ENCODE assay signal across 23 mouse cellular contexts in the genomic region with DNA sequence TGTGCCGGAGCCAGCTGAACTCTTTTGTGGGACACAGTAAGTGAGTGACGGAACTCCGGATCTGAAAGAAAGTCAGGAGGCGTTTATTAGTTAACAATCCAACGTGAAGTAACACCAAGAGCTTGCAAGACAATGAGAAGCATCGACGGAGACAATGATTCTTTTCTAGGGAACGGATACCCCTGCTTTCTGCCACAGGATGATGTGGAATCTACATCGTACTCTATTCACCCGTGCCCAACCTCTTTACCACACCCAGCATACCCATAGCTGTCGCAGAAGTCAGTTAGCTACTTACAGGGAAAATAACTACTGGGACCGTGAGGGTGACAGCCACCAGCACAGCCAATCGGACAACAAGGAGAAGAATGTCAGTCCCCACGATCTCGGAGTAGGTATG. TPM values are rescaled to one million over a fixed set of nuclear protein-coding genes. Genes with fewer than 3 reads are reported as not detected.
DNase-seq lines count a peak whose midpoint lies in the region; ATAC-seq and TF ChIP-seq lines count a peak whose summit lies in the region.
"Had no signal": no experiment of that assay in that cellular context is flagged by ENCODE, and none has a peak within 500 bp of the region (broad histone marks: within the 10 kb centered on the region; RNA-seq: fewer than 3 reads in every experiment).

No protein-coding gene starts in this region.

- H3K9me3 ChIP-seq in heart, postnatal 0 days (replicated peaks; ENCODE audit: control insufficient read depth, low read length): no peaks in the 10 kb centered on the region
- H3K9me3 ChIP-seq: forebrain, embryonic 10.5 days; forebrain, embryonic 13.5 days; G1E; heart, embryonic 12.5 days; hindbrain, embryonic 12.5 days; hindbrain, embryonic 15.5 days had no signal

- WGBS in heart, postnatal 0 days: 75% methylated on average over 15 of the region's 15 CpGs

- H3K4me3 ChIP-seq in heart, postnatal 0 days (ENCODE audit: low read depth, low read length): no peak overlapping the region
- H3K4me3 ChIP-seq in myocyte: no peak overlapping the region
- H3K4me3 ChIP-seq: forebrain, embryonic 10.5 days; forebrain, embryonic 13.5 days; heart, embryonic 12.5 days; hindbrain, embryonic 12.5 days; hindbrain, embryonic 15.5 days had no signal

- no peak overlapping the region for H3K4me2 ChIP-seq in heart, postnatal 0 days (ENCODE audit: low read depth, low read length)
- no peak overlapping the region for H3K4me2 ChIP-seq in myocyte (ENCODE audit: low read depth)
- H3K4me2 ChIP-seq: forebrain, embryonic 13.5 days; heart, embryonic 12.5 days; hindbrain, embryonic 12.5 days; hindbrain, embryonic 15.5 days had no signal

- TF ChIP-seq CTCF in heart, postnatal 0 days (IDR thresholded peaks at IDR 0.05; ENCODE audit: low read depth): no peak

- intact Hi-C loops in heart, postnatal 36 days (cut with DNase I): loop anchor here (10.0 kb wide), 1 partner anchor 407 kb away; a partner anchor contains a TSS

- H3K27me3 ChIP-seq in heart, postnatal 0 days (ENCODE audit: control insufficient read depth, insufficient read depth, low read length): no peaks in the 10 kb centered on the region
- no peaks in the 10 kb centered on the region for H3K27me3 ChIP-seq in myocyte (ENCODE audit: control insufficient read depth, insufficient read depth, insufficient read length)
- H3K27me3 ChIP-seq: CH12.LX; forebrain, embryonic 13.5 days; heart, embryonic 12.5 days; hindbrain, embryonic 12.5 days; hindbrain, embryonic 15.5 days had no signal

- H3K4me1 ChIP-seq in heart, postnatal 0 days (ENCODE audit: control insufficient read depth, insufficient read depth): peaks cover 16% of the 10 kb centered on the region

- no peak overlapping the region for H3K9ac ChIP-seq in heart, postnatal 0 days (replicated peaks; ENCODE audit: low read depth, low read length)
- H3K9ac ChIP-seq: forebrain, embryonic 13.5 days; heart, embryonic 12.5 days; hindbrain, embryonic 15.5 days had no signal

- peak overlapping the region; percentile 17 for H3K27ac ChIP-seq in heart, postnatal 0 days (ENCODE audit: low read depth)
- H3K27ac ChIP-seq: forebrain, embryonic 10.5 days; forebrain, embryonic 13.5 days; hindbrain, embryonic 12.5 days; hindbrain, embryonic 15.5 days had no signal

- peak; percentile 86 for DNase-seq in heart, adult 11 months
- DNase-seq in heart, postnatal 36 days: no peak
- DNase-seq in heart, postnatal 0 days (ENCODE audit: low spot score): no peak
- DNase-seq in heart, adult 18-20 months: no peak
- DNase-seq in thymus, postnatal 36 days: no peak
- DNase-seq: adrenal gland, postnatal 10 days; adrenal gland, postnatal 36 days; B cell, adult 2 months; cerebellum, adult 18-20 months; cerebellum, adult 9-10 months; cerebellum, postnatal 14 days; gastrocnemius, postnatal 25 days; heart, postnatal 10 days; kidney, adult 2 months had no signal

- H3ac ChIP-seq in myocyte (ENCODE audit: control insufficient read depth, insufficient read length): no peak overlapping the region

- TF ChIP-seq EP300 in heart, postnatal 0 days (IDR thresholded peaks at IDR 0.05; ENCODE audit: low read depth): no peak

- peak; percentile 29 for TF ChIP-seq POLR2A in myocyte (IDR thresholded peaks at IDR 0.05; ENCODE audit: insufficient read length, low read depth)

- H3K79me2 ChIP-seq in myocyte (ENCODE audit: control insufficient read depth, insufficient read depth): peaks cover 50% of the 10 kb centered on the region

- peaks cover 85% of the 10 kb centered on the region for H3K36me3 ChIP-seq in heart, postnatal 0 days (replicated peaks; ENCODE audit: control insufficient read depth, insufficient read depth, low read length)
- peaks cover 92% of the 10 kb centered on the region for H3K36me3 ChIP-seq in myocyte (ENCODE audit: control insufficient read depth, insufficient read depth)

- ATAC-seq in heart, postnatal 0 days (ENCODE audit: insufficient read depth, low read depth): no peak
- ATAC-seq: forebrain, embryonic 13.5 days; intestine, postnatal 0 days had no signal

TF ChIP-seq in myocyte, 11 proteins besides CTCF, POLR2A, EP300 and RAD21:
- peak; percentile 79 for TF ChIP-seq POLR2AphosphoS2 (IDR thresholded peaks at IDR 0.05; ENCODE audit: insufficient read length, low read depth)
- no peak for TF ChIP-seq MYOG (IDR thresholded peaks at IDR 0.05; ENCODE audit: control insufficient read depth in 1 of 3, insufficient read depth in 1 of 3, insufficient read length in 2 of 3, low read depth in 2 of 3)

RNA-seq across cellular contexts. Expression of a gene that starts 8.1 kb away (rescaled TPM):
- 100 to 1,000 TPM; 173 to 251 TPM for total RNA-seq in heart, postnatal 36 days (2021)
- 225 and 263 TPM in 2 replicates for total RNA-seq in heart, postnatal 0 days (2014; rRNA removed; ENCODE audit: low replicate concordance)
- polyA plus RNA-seq in heart, postnatal 0 days (2015; fragmentation: Nextera tagmentation; extraction: Ambion mirVana): 130 and 144 TPM in 2 replicates
- total RNA-seq in heart, adult 18-20 months (2021): 100 to 1,000 TPM; 194 to 206 TPM
- polyA plus RNA-seq in myocyte (2012; fragmentation: generic; extraction: Trizol): 95.0 TPM

RNA-seq across cellular contexts. Expression of a gene that starts 48.7 kb away (rescaled TPM):
- total RNA-seq in heart, postnatal 36 days (2021): 10 to 100 TPM; 11.2 to 20.3 TPM
- 52.4 and 57.8 TPM in 2 replicates for total RNA-seq in heart, postnatal 0 days (2014; rRNA removed; ENCODE audit: low replicate concordance)
- polyA plus RNA-seq in heart, postnatal 0 days (2015; fragmentation: Nextera tagmentation; extraction: Ambion mirVana): 43.6 and 56.7 TPM in 2 replicates
- total RNA-seq in heart, adult 18-20 months (2021): 10 to 100 TPM in 1 of 2 experiments, 1 to 10 TPM in 1; 5.9 to 13.3 TPM
- 28.5 TPM for polyA plus RNA-seq in myocyte (2012; fragmentation: generic; extraction: Trizol)
- polyA plus RNA-seq: G1E had no signal
